Mouse (Mus musculus) intestine, embryonic 14.5 days (tissue): ENCODE results near the gene Mtf1. TPM values are rescaled to one million over a fixed set of nuclear protein-coding genes. Genes with fewer than 3 reads are reported as not detected.

ENCODE experiments used
- ATAC-seq: fragments of 200-750 bp; cut with Nextera tagmentation; replicated peaks from 2 replicates; pipeline ENCODE4 v1.8.0; 2017; ENCODE audit warnings: low read depth, moderate number of reproducible peaks, moderate TSS enrichment, moderate library complexity; ENCODE audit not compliant: low FRiP score, low TSS enrichment
- DNase-seq: peaks from one replicate; pipeline ENCODE4 v3.0.0-alpha.2; 2018; ENCODE audit warnings: low spot score
- H3K27ac ChIP-seq: fragments of 300-500 bp; sonication (generic); 2 replicates; pipeline ENCODE4 v1.5.1; 2014; ENCODE audit warnings: low read depth, mild to moderate bottlenecking, control low read depth
- H3K27me3 ChIP-seq: fragments of 300-500 bp; sonication (generic); replicated peaks from 2 replicates; pipeline ENCODE4 v1.6.1; 2014; ENCODE audit warnings: low read length, control low read depth; ENCODE audit not compliant: control insufficient read depth, insufficient read depth
- H3K36me3 ChIP-seq: fragments of 300-500 bp; sonication (generic); 2 replicates; pipeline ENCODE4 v1.6.1; 2014; ENCODE audit warnings: low read length, control low read depth; ENCODE audit not compliant: control insufficient read depth, insufficient read depth
- H3K4me1 ChIP-seq: fragments of 300-500 bp; sonication (generic); replicated peaks from 2 replicates; pipeline ENCODE4 v1.6.1; 2014; ENCODE audit warnings: low read length, control low read depth, mixed read lengths; ENCODE audit not compliant: control insufficient read depth, insufficient read depth
- H3K4me2 ChIP-seq: fragments of 300-500 bp; sonication (generic); 2 replicates; pipeline ENCODE4 v1.6.1; 2014; ENCODE audit warnings: low read length
- H3K4me3 ChIP-seq: fragments of 300-500 bp; sonication (generic); 2 replicates; pipeline ENCODE4 v1.5.1; 2014; ENCODE audit warnings: low read depth, low read length, control low read depth, mixed read lengths
- H3K9ac ChIP-seq: fragments of 300-500 bp; sonication (generic); 2 replicates; pipeline ENCODE4 v1.6.1; 2014; ENCODE audit warnings: mild to moderate bottlenecking, low read length
- H3K9me3 ChIP-seq: fragments of 300-500 bp; sonication (generic); 2 replicates; pipeline ENCODE4 v1.6.1; 2016; ENCODE audit warnings: low read length, control low read depth; ENCODE audit not compliant: control insufficient read depth
- WGBS: fragments of 180-500 bp; shearing (Covaris S2); extraction: QIAGEN DNeasy Blood & Tissue Kit; methylation state at CpG from one replicate; pipeline ENCODE4 v1.1.7; 2014; 5-methylcytosine and 5-hydroxymethylcytosine counted together
- polyA plus RNA-seq: library from polyadenylated mRNA; unstranded; fragments of >200 nt; fragmentation: Nextera tagmentation; extraction: Ambion mirVana; gene quantifications from 2 replicates; pipeline ENCODE4 v1.2.1, GENCODE M21; 2014

Gene Mtf1
- polyA plus RNA-seq, 1 experiment from 2014 or later: 11.9 TPM

DNA sequence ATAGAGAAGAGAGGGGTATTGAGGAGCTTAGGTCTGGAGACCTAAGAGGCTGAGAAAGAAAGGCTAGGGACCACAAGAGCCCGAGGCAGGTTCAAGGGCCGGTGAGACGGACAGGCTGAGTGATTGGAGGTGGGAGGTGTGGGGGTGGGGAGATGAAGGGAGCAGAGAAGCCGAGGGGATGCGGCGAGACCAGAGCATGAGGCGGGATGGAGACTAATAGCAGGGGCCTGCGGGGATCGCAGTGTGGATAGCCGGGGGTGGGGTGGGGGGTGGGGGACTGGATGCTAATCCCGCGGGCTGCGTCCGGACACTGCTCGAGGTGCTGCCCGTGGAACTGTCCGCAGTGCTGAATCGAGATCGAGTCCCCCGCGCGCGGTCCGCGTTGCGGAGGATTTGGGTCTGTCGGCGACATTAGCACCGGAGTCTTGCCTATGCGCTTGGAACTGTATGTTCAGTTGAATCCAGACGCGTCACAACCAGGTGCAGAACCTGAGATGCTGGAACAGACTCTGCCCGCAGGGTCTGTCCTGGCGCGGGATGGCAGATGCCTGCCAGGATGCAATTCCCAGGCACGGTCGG lies 80.3 kb downstream of the Mtf1 start:
- 2% methylated on average over 37 of the region's 37 CpGs for WGBS
- no peaks in the 10 kb centered on the region for H3K9me3 ChIP-seq
- peaks cover 71% of the 10 kb centered on the region for H3K27me3 ChIP-seq
- H3K9ac ChIP-seq: no peak overlapping the region
- no peak overlapping the region; the same call in 1 of the 2 replicates for H3K4me3 ChIP-seq
- peak overlapping the region; percentile 57; the same call in 1 of the 2 replicates for H3K4me2 ChIP-seq
- H3K27ac ChIP-seq: no peak overlapping the region
- H3K4me1 ChIP-seq: no peaks in the 10 kb centered on the region
- ATAC-seq: peak; percentile 31; the same call in 1 of the 2 replicates
- peak; percentile 84 for DNase-seq
- H3K36me3 ChIP-seq: no peaks in the 10 kb centered on the region

- H3K9me3 ChIP-seq: no peaks in the 10 kb centered on the region
- no peaks in the 10 kb centered on the region for H3K4me1 ChIP-seq
- H3K4me2 ChIP-seq: no peak overlapping the region
- ATAC-seq: no peak
- WGBS: 70% methylated on average over 7 of the region's 7 CpGs
- H3K9ac ChIP-seq: no peak overlapping the region
- H3K27me3 ChIP-seq: peaks cover 64% of the 10 kb centered on the region
- no peak for DNase-seq
- no peaks in the 10 kb centered on the region for H3K36me3 ChIP-seq
- no peak overlapping the region for H3K4me3 ChIP-seq
- no peak overlapping the region for H3K27ac ChIP-seq
These were observed 86.8 kb downstream of the Mtf1 start for GRCm38 (mm10) chr4:124888702-124889101.

- H3K9me3 ChIP-seq: no peaks in the 10 kb centered on the region
- H3K4me2 ChIP-seq: no peak overlapping the region
- no peaks in the 10 kb centered on the region; the same call in 1 of the 2 replicates for H3K4me1 ChIP-seq
- ATAC-seq (no peak), DNase-seq (no peak)
- no peak overlapping the region for H3K9ac ChIP-seq
- H3K4me3 ChIP-seq: no peak overlapping the region
- no peak overlapping the region for H3K27ac ChIP-seq
- no peaks in the 10 kb centered on the region for H3K36me3 ChIP-seq
- WGBS: 84% methylated on average over 2 of the region's 2 CpGs
- peaks cover 70% of the 10 kb centered on the region for H3K27me3 ChIP-seq
These were observed 88.0 kb downstream of the Mtf1 start for GRCm38 (mm10) chr4:124889935-124890334.

DNA sequence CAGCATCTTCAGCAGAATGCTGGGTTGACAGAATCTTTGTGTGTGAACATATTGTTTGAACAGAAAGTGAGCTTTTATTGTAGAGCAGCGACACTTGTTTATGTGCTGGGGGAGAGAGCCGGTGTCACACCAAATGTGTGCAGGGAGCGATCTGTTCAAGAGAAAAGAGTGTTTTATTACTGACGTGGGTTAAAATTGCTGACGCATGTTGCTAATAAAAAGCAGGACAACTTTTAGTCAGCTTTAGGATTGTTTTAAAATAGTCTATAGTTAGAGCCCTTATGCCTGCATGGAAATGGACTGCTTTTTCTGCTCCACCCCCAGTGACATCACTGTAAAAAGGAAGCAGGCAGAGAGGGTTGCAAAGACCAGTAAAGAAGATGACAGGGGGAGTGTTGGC lies 88.9 kb downstream of the Mtf1 start:
- no peak overlapping the region for H3K4me3 ChIP-seq
- no peaks in the 10 kb centered on the region for H3K9me3 ChIP-seq
- DNase-seq: no peak
- no peak for ATAC-seq
- no peak overlapping the region for H3K27ac ChIP-seq
- H3K9ac ChIP-seq: no peak overlapping the region
- H3K36me3 ChIP-seq: no peaks in the 10 kb centered on the region
- H3K4me2 ChIP-seq: no peak overlapping the region
- no peaks in the 10 kb centered on the region; the same call in 1 of the 2 replicates for H3K4me1 ChIP-seq
- 69% methylated on average over 5 of the region's 5 CpGs for WGBS
- H3K27me3 ChIP-seq: peaks cover 71% of the 10 kb centered on the region

DNA sequence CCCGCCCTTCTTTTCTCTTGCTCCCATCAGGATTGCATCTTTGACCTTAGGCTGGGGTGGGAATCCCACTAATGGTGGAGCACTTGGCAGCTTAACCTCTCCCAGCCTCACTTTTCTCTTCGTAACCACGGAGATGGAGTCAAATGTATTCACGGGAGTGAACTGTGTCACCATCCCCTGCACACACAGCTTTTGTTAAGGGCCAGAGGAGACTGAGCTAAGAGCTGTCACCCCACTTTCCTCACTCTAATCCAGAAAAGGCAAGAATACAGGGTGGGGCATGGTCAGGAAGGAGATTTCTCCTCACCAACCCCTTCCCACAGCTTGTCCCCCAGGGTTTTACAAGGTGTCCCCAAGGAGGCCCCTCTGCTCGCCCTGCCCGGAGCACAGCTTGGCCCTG lies 91.9 kb downstream of the Mtf1 start:
- ATAC-seq: no peak

GRCm38 (mm10) chr4:124894508-124895428 lies 92.9 kb downstream of the Mtf1 start:
- 1% methylated on average over 80 of the region's 83 CpGs for WGBS
- ATAC-seq (no peak), DNase-seq (no peak)
- H3K4me1 ChIP-seq: no peaks in the 10 kb centered on the region; the same call in 1 of the 2 replicates
- H3K27ac ChIP-seq: no peak overlapping the region
- H3K4me2 ChIP-seq: peak overlapping the region; percentile 62
- H3K4me3 ChIP-seq: peak overlapping the region; percentile 33
- no peaks in the 10 kb centered on the region for H3K9me3 ChIP-seq
- no peaks in the 10 kb centered on the region for H3K36me3 ChIP-seq
- no peak overlapping the region for H3K9ac ChIP-seq
- peaks cover 67% of the 10 kb centered on the region for H3K27me3 ChIP-seq

More for the DNA sequence above, 91.9 kb downstream of the Mtf1 start:
- no peak overlapping the region for H3K27ac ChIP-seq
- no peaks in the 10 kb centered on the region for H3K9me3 ChIP-seq
- no peak overlapping the region for H3K9ac ChIP-seq
- no peaks in the 10 kb centered on the region for H3K36me3 ChIP-seq
- DNase-seq: no peak
- H3K27me3 ChIP-seq: peaks cover 75% of the 10 kb centered on the region
- no peak overlapping the region for H3K4me3 ChIP-seq
- WGBS: 30% methylated on average over 6 of the region's 6 CpGs
- H3K4me2 ChIP-seq: no peak overlapping the region
- H3K4me1 ChIP-seq: no peaks in the 10 kb centered on the region; the same call in 1 of the 2 replicates

- ATAC-seq (no peak), DNase-seq (no peak)
- H3K27ac ChIP-seq: no peak overlapping the region
- no peaks in the 10 kb centered on the region for H3K36me3 ChIP-seq
- H3K9me3 ChIP-seq: no peaks in the 10 kb centered on the region
- no peaks in the 10 kb centered on the region; the same call in 1 of the 2 replicates for H3K4me1 ChIP-seq
- 64% methylated on average over 10 of the region's 10 CpGs for WGBS
- H3K4me2 ChIP-seq: no peak overlapping the region
- no peak overlapping the region for H3K9ac ChIP-seq
- H3K27me3 ChIP-seq: peaks cover 37% of the 10 kb centered on the region
- H3K4me3 ChIP-seq: no peak overlapping the region
These were observed 96.5 kb downstream of the Mtf1 start for GRCm38 (mm10) chr4:124898428-124898827.
